Mouse (Mus musculus) embryonic facial prominence, embryonic 10.5 days (tissue): ENCODE measurements around the gene Coro1b. TPM values are rescaled to one million over a fixed set of nuclear protein-coding genes. Genes with fewer than 3 reads are reported as not detected.

ENCODE experiments used
- DNase-seq: peaks from one replicate; pipeline ENCODE4 v3.0.0-alpha.2; 2017; ENCODE audit warnings: low spot score
- H3K27ac ChIP-seq: fragments of 300-500 bp; sonication (generic); replicated peaks from 2 replicates; pipeline ENCODE4 v1.5.1; 2016; ENCODE audit warnings: mild to moderate bottlenecking
- H3K27me3 ChIP-seq: fragments of 300-500 bp; sonication (generic); replicated peaks from 2 replicates; pipeline ENCODE4 v1.6.1; 2016; ENCODE audit warnings: low read depth, mild to moderate bottlenecking; ENCODE audit not compliant: poor library complexity, severe bottlenecking
- H3K36me3 ChIP-seq: fragments of 300-500 bp; sonication (generic); replicated peaks from 2 replicates; pipeline ENCODE4 v1.6.1; 2016; ENCODE audit warnings: mild to moderate bottlenecking, moderate library complexity
- H3K4me1 ChIP-seq: fragments of 300-500 bp; sonication (generic); 2 replicates; pipeline ENCODE4 v1.6.1; 2016
- H3K4me3 ChIP-seq: fragments of 300-500 bp; sonication (generic); 2 replicates; pipeline ENCODE4 v1.5.1; 2016; ENCODE audit warnings: mild to moderate bottlenecking, moderate library complexity
- H3K9me3 ChIP-seq: fragments of 300-500 bp; sonication (generic); 2 replicates; pipeline ENCODE4 v1.6.1; 2016; ENCODE audit warnings: mild to moderate bottlenecking
- WGBS: fragments of 180-500 bp; shearing (Covaris S2); methylation state at CpG from one replicate; pipeline ENCODE4 v1.1.7; 2016; 5-methylcytosine and 5-hydroxymethylcytosine counted together
- polyA plus RNA-seq: library from polyadenylated mRNA; unstranded; fragments of >200 nt; fragmentation: Nextera tagmentation; extraction: Ambion mirVana; gene quantifications from 2 replicates; pipeline ENCODE4 v1.2.1, GENCODE M21; 2016

Coro1b gene
- polyA plus RNA-seq, 1 experiment from 2014 or later, result 130 TPM

DNA sequence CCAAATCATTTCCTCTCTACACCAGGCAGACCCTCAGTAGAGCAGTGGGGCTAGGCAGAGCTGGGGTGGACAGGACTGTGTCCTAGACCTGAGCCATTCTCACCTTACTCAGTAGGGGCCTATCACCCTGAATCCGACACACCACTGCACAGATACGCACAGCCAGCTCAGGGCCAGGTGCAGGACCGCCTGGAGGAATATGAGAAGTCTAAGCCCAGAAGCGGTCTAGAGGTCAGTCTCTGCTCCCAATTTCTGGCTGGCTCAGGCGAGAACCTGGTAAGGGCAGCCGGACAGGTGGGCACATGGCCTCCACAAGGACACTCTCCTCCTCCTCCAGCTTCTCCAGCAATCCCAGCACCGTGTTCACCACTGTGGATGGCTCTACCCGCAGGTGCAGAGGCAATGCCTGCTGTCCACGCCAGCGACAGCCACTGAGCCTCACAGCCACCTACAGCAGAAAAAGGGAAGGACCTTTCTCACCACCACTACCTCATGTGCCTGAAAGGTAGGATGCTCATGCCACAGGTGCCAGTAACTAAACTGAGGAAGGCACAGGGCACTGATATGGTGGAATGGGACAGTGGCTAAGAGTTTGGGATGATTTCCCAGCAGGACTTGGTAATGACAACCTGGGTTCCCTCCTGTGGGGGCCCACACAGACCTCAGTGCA, 22.4 kb downstream of the Coro1b start:
- H3K36me3 ChIP-seq, result no peaks in the 10 kb centered on the region
- H3K27me3 ChIP-seq, result peaks cover 20% of the 10 kb centered on the region; the same call in 1 of the 2 replicates
- no peaks in the 10 kb centered on the region for H3K9me3 ChIP-seq
- 84% methylated on average over 10 of the region's 10 CpGs for WGBS
- H3K27ac ChIP-seq, result peak overlapping the region; percentile 92; the same call in 1 of the 2 replicates
- no peak overlapping the region for H3K4me3 ChIP-seq
- peaks cover 43% of the 10 kb centered on the region for H3K4me1 ChIP-seq
- no peak for DNase-seq

DNA sequence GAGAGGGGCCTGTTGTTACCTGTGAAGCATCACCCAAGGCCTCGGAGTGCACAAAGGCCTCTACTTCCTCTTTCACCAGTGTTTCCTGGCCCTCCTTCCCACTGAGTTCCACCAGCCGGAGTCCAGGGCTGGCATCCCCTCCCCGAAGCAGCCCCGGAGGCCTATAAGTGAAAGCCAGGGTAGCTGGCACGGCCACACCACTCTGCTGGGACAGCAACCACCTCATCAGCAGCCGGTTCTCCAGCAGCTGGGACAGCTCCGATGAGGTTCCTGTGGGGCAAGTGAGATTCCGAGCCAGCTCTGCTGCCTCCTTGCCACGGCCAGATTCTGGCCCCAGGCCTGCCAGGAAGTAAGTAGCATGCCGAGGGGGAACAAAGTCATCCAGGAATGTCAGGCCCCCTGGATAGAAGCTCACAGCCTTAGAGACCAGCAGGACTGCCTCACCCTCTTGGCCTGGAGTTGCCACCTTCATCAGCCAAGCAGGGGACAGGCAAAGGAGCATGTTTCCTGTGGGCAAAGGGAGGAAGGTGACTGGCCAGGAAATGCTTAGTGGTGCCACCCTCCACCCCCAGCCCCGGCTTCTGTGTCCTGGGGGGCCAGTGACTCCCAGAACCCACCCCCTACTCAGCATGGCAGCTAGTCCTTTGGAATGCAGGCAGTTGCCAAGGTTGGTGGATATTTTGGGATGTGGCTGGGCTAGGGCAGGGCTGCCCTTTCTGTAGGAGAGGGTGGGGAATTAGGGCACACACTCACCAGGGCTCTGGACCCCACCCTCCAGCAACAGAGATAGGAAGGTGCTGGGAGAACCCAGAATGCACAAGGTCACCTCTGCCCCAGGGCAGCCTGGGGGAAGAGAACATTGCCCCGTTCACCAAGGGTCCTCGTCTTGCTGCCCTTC, 23.2 kb downstream of the Coro1b start:
- Histone ChIP-seq H3K27me3 (peaks cover 20% of the 10 kb centered on the region), H3K4me1 (peaks cover 46% of the 10 kb centered on the region), H3K4me3 (no peak overlapping the region), H3K27ac (peak overlapping the region; percentile 40), H3K9me3 (no peaks in the 10 kb centered on the region), H3K36me3 (no peaks in the 10 kb centered on the region)
- no peak for DNase-seq
- 63% methylated on average over 13 of the region's 13 CpGs for WGBS

DNA sequence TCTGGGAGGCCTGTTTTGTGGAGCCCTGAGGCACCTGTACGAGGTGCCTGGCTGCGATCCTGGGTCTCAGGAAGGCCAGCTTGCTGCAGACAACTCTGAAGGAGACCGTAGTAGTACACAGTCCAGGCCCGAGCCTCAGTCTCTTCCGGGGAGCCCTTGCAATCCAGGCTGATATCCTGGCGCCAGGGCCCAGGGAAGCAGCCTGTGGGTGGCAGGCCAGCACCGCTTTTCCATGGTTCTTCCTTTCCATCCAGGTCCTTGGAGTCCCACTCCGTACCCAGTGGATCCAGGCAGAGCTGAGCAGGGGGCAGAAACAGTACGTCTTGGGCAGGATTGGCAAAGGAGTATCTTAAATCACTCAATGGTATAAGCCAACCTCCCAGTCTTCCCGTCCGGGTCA, 24.5 kb downstream of the Coro1b start:
- H3K4me1 ChIP-seq, result peaks cover 46% of the 10 kb centered on the region
- 0 out of 2 replicates have a peak overlapping the region, but pooled peaks have one; percentile 2 for H3K27ac ChIP-seq
- no peaks in the 10 kb centered on the region for H3K36me3 ChIP-seq
- 60% methylated on average over 11 of the region's 11 CpGs for WGBS
- no peak overlapping the region for H3K4me3 ChIP-seq
- H3K9me3 ChIP-seq, result no peaks in the 10 kb centered on the region
- DNase-seq, result no peak
- peaks cover 20% of the 10 kb centered on the region for H3K27me3 ChIP-seq

DNA sequence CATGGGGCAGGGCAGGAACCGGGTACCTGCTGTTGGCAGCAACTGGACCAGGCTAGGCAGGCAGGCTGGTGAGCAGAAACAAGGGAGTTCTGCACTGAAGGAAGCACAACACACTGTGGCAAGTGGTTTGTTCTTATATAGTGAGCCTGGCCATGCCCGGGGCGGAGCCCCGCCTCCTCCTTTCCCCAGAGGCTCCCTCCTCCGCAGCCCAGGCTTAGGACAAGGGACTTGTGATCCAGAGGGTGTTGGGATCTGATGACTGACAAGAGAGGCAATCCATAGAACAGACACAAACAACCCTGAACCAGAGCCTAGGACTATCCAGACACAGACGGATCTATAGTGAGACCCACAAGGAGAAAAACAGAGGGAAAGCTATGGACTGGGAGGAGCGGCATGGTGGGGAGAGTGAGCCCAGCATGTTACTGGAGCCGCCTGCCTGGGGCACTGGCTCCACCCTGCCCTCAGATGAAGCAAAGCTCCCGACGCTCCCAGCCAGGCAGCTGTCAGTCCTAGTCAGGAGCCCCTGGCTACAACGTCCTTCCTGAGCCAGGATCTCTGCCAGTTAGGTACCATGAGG, 27.0 kb downstream of the Coro1b start, which contains the start of gene Carns1:
Gene Carns1, minus strand, starts transcription at position 112 of the 580 bp plus-strand sequence.
- DNase-seq, result peak; percentile 42
- peak within 1 kb of the TSS; percentile 40 for H3K4me3 ChIP-seq
- no peaks in the 10 kb centered on the region for H3K36me3 ChIP-seq
- H3K27ac ChIP-seq, result peak within 1 kb of the TSS; percentile 36; the same call in 1 of the 2 replicates
- H3K4me1 ChIP-seq, result peaks cover 36% of the 10 kb centered on the region
- H3K9me3 ChIP-seq, result no peaks in the 10 kb centered on the region
- peaks cover 20% of the 10 kb centered on the region for H3K27me3 ChIP-seq
- 5% methylated on average over 11 of the region's 11 CpGs for WGBS

DNA sequence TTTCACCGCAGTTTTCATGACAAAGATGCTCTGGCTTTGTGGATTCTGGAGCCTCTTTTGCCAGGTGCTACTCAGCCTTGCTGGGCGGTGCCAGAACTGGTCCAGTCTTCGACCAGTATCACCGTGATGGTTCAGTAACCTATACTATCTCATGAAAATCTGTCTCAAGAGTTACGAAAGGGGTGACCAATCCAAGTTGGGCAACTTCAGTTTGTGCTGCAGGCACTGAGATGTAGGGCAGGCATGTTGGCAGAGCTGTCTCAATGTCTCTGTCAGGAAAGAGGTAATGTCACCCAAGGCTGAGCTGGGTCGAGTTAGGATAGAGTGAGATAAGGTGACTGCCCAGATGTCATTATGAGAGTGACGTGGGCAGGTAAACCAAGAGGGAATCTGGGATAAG, 32.0 kb downstream of the Coro1b start:
- Histone ChIP-seq H3K36me3 (no peaks in the 10 kb centered on the region), H3K27me3 (no peaks in the 10 kb centered on the region; the same call in 1 of the 2 replicates), H3K4me1 (peaks cover 29% of the 10 kb centered on the region), H3K9me3 (no peaks in the 10 kb centered on the region), H3K4me3 (no peak overlapping the region), H3K27ac (no peak overlapping the region)
- WGBS, result 89% methylated on average over 7 of the region's 7 CpGs
- no peak for DNase-seq

DNA sequence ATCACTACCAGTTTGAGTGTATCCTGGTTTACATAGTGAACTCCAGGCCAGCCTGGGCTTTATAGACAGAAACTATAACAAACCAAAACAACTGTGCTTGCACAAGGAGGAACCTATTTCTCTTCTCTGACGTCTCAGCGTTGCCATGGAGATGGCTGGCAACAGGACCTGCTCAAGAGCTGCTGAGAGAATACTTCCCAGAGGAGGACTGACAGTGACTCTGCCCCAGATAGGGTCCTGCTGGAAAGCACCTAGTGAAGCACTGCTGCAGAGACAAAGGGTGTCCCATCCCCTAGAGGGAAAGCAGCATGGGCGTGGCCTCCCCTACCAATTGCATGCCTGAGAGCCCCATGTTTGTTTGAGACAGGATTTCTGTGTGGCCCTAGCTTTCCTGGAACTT, 33.5 kb downstream of the Coro1b start:
- H3K27ac ChIP-seq, result no peak overlapping the region
- 46% methylated on average over 3 of the region's 3 CpGs for WGBS
- H3K4me1 ChIP-seq, result peaks cover 27% of the 10 kb centered on the region
- no peaks in the 10 kb centered on the region for H3K36me3 ChIP-seq
- no peak for DNase-seq
- H3K27me3 ChIP-seq, result no peaks in the 10 kb centered on the region; the same call in 1 of the 2 replicates
- H3K4me3 ChIP-seq, result no peak overlapping the region
- no peaks in the 10 kb centered on the region for H3K9me3 ChIP-seq

DNA sequence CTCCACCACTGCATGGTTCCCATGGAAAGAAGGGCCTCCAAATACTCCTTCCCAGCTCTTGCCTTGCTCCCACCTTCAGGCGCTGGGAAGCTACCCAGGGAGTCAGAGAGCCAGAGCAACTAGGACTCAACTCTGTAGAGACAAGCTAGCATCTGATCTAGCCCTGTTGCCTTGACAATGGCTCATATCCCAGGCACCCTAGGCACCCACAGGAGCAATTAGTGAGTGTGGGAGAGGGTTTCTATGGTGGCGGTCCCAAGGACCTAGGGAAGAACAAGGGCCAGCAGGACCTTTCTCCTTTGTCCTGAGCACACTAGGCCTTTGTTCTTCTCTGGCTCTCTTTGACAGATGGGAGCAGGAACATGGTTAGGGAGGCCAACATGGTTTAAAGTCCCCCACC, 35.3 kb downstream of the Coro1b start:
- DNase-seq, result no peak
- Histone ChIP-seq H3K36me3 (no peaks in the 10 kb centered on the region), H3K4me3 (no peak overlapping the region), H3K4me1 (peaks cover 27% of the 10 kb centered on the region), H3K9me3 (no peaks in the 10 kb centered on the region), H3K27ac (0 out of 2 replicates have a peak overlapping the region, but pooled peaks have one; percentile 15), H3K27me3 (no peaks in the 10 kb centered on the region; the same call in 1 of the 2 replicates)
- WGBS, result 75% methylated on average over 2 of the region's 2 CpGs

DNA sequence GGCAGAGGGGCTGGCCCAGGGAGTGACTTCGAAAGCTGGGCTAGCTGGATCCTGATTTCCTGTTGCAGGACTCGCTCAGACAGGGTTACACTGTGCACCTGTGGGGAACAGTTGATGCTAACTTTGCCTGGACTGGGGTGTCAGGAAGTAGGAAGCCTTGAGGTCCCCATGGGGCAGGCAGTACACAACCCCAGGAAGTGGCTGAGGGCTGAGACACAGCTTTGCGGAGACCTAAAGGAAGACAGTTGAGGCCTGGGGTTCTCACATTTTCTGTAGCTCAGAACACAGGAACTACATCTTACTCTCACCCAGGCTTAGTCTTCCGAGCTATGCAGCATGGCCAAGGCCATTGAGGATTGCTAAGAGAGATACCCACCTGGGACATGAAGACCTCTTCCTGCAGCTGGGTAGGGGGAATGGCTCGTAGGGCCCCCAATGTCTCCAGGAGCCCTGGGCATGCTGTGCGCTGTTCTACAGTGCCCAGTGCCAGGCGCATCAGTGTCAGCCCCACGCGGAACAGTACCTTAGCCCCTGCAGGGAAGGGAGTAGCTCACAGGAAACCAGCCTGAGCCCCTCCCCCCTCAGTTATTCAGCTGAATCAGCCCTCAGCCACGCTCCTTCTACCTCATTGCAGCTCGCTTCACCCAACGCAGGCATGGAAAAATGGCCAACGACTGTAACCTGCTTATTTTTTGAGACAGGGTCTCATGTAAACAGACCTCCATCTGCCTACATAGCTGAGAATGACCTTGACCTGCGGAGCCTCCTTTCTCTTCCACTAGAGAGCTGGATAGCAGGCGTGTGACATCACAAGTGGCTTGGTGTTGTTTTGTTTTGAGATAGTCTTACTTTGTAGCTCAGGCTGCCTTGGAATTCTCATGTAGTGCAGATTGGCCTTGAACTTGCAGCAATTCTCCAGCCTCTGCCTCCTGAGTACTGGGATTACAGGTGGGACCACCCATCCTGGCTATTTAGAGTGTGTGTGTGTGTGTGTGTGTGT, 36.9 kb downstream of the Coro1b start:
- 61% methylated on average over 15 of the region's 15 CpGs for WGBS
- peak overlapping the region; percentile 65 for H3K27ac ChIP-seq
- H3K4me1 ChIP-seq, result peaks cover 27% of the 10 kb centered on the region
- H3K27me3 ChIP-seq, result no peaks in the 10 kb centered on the region; the same call in 1 of the 2 replicates
- no peaks in the 10 kb centered on the region for H3K36me3 ChIP-seq
- no peak for DNase-seq
- no peaks in the 10 kb centered on the region for H3K9me3 ChIP-seq
- H3K4me3 ChIP-seq, result peak overlapping the region; percentile 11; the same call in 1 of the 2 replicates

DNA sequence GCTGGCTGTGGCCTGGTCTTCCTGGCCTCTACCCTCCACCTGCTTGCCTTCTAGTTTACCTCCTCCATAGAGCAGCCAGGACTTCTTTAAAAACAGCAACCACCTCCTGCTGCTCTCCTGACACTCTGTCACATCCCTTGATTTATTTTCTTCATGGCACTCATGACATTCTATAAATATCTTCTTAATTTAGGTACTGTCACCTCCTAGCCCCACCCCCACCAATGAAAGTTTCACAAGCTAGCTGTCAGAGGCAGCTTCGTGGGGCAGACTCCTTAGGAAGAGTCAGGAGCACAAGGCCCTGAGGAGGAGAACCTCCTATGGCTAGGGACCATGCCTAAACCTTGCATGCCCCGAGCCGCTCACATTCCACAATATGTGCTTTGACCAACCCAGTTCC, 38.9 kb downstream of the Coro1b start:
- no peak overlapping the region for H3K27ac ChIP-seq
- H3K4me3 ChIP-seq, result no peak overlapping the region
- 75% methylated on average over 3 of the region's 3 CpGs for WGBS
- no peaks in the 10 kb centered on the region for H3K36me3 ChIP-seq
- H3K4me1 ChIP-seq, result peaks cover 34% of the 10 kb centered on the region
- no peaks in the 10 kb centered on the region for H3K9me3 ChIP-seq
- no peaks in the 10 kb centered on the region; the same call in 1 of the 2 replicates for H3K27me3 ChIP-seq
- no peak for DNase-seq

DNA sequence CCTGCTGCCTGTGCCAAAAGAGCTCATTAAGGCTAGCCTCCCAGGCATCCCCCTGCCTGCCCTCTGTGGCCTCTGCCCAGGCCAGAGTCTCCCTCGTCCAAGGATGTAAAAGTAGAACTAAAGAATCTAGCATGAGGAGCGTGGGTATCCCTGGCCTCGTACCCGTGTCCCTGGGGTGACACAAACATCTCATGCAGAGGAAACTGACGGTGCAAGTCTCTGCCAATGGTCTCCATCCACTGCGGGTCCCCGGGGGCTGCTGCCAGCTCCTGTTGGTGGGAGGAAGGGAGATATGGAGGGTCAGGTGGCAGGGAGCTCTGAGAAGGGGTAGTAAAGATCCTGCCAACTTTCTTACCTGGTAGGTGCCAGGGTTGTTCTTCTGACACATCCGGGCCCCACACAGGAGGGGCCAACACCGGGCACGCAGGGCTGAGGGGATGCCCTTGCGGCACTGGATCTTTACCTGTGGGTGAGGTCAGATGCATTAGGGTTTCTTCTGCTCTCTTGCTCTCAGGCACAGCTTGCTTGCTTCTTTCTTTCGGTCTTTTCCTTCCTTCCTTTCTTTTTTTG, 40.7 kb downstream of the Coro1b start:
- WGBS, result 88% methylated on average over 12 of the region's 12 CpGs
- peaks cover 13% of the 10 kb centered on the region for H3K36me3 ChIP-seq
- H3K27me3 ChIP-seq, result no peaks in the 10 kb centered on the region; the same call in 1 of the 2 replicates
- H3K4me3 ChIP-seq, result no peak overlapping the region
- peaks cover 43% of the 10 kb centered on the region for H3K4me1 ChIP-seq
- no peak for DNase-seq
- no peak overlapping the region for H3K27ac ChIP-seq
- no peaks in the 10 kb centered on the region for H3K9me3 ChIP-seq

DNA sequence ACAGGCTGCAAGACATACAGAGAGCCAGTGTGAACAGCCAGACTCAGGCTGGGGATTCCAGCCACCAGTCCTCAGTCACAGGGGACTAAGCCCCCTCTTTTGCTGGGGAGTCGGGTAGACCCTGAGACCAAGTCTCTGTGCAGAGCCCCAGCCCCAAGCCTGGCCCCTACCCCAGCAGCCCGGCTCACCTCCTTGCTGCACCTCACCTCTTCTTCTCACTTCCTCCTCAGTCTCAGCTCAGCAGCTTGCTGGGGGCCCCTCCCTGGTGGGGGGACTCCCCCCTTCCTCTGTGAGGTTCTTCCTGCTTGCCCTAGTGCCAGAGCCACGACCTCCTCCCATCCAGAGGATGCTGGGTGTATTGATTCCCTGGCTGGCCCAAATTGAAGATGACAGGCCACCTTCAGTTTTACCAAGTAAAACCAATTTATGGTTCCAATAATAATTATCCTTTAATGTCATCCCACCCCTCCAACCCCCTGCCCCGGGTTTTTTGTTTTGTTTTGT, 42.5 kb downstream of the Coro1b start, which contains the start of gene Tbc1d10c:
Gene Tbc1d10c, minus strand, starts transcription at position 454 of the 504 bp plus-strand sequence.
- H3K36me3 ChIP-seq, result peaks cover 30% of the 10 kb centered on the region
- DNase-seq, result no peak
- H3K27ac ChIP-seq, result peak within 1 kb of the TSS; percentile 97
- WGBS, result 73% methylated on average over 4 of the region's 4 CpGs
- H3K9me3 ChIP-seq, result no peaks in the 10 kb centered on the region
- H3K27me3 ChIP-seq, result no peaks in the 10 kb centered on the region; the same call in 1 of the 2 replicates
- peak within 1 kb of the TSS; percentile 97 for H3K4me3 ChIP-seq
- peaks cover 37% of the 10 kb centered on the region for H3K4me1 ChIP-seq
